Mouse (Mus musculus) intestine, postnatal 0 days (tissue): ENCODE results near the gene Itga3. TPM values are rescaled to one million over a fixed set of nuclear protein-coding genes. Genes with fewer than 3 reads are reported as not detected.
"Not testable (repeated sequence)": the region's sequence is repeated elsewhere in the genome, so short reads cannot be mapped to it uniquely, and the experiment has no call there.

ENCODE experiments used
- ATAC-seq: fragments of 200-750 bp; cut with Nextera tagmentation; 2 replicates; pipeline ENCODE4 v1.8.0; 2017; ENCODE audit warnings: mild to moderate bottlenecking, moderate TSS enrichment, moderate library complexity
- H3K27ac ChIP-seq: fragments of 300-500 bp; sonication (generic); 2 replicates; pipeline ENCODE4 v1.5.1; 2014; ENCODE audit warnings: mild to moderate bottlenecking, low read depth, low read length, moderate library complexity
- H3K27me3 ChIP-seq: fragments of 300-500 bp; sonication (generic); replicated peaks from 2 replicates; pipeline ENCODE4 v1.6.1; 2014; ENCODE audit warnings: low read length, mixed read lengths; ENCODE audit not compliant: control insufficient read depth, insufficient read depth
- H3K36me3 ChIP-seq: fragments of 300-500 bp; sonication (generic); 2 replicates; pipeline ENCODE4 v1.6.1; 2014; ENCODE audit warnings: mild to moderate bottlenecking, moderate library complexity; ENCODE audit not compliant: control insufficient read depth, insufficient read depth
- H3K4me1 ChIP-seq: fragments of 300-500 bp; sonication (generic); replicated peaks from 2 replicates; pipeline ENCODE4 v1.6.1; 2014; ENCODE audit warnings: antibody characterized with exemption, low read length, mixed read lengths; ENCODE audit not compliant: control insufficient read depth, insufficient read depth
- H3K4me2 ChIP-seq: fragments of 300-500 bp; sonication (generic); replicated peaks from 2 replicates; pipeline ENCODE4 v1.6.1; 2014; ENCODE audit warnings: low read depth, mild to moderate bottlenecking, moderate library complexity
- H3K4me3 ChIP-seq: fragments of 300-500 bp; sonication (generic); 2 replicates; pipeline ENCODE4 v1.5.1; 2014; ENCODE audit warnings: low read depth, low read length
- H3K9ac ChIP-seq: fragments of 300-500 bp; sonication (generic); 2 replicates; pipeline ENCODE4 v1.6.1; 2014; ENCODE audit warnings: mild to moderate bottlenecking, low read depth, low read length
- H3K9me3 ChIP-seq: fragments of 300-500 bp; sonication (generic); 2 replicates; pipeline ENCODE4 v1.6.1; 2016; ENCODE audit warnings: mixed run types; ENCODE audit not compliant: control insufficient read depth
- CTCF ChIP-seq: sonication (generic); IDR thresholded peaks from 2 replicates; pipeline ENCODE4 v1.5.1; 2016; ENCODE audit warnings: low read depth, mild to moderate bottlenecking, control low read depth, antibody characterized with exemption, moderate library complexity
- WGBS: fragments of 180-500 bp; shearing (Covaris S2); extraction: QIAGEN DNeasy Blood & Tissue Kit; methylation state at CpG from one replicate; pipeline ENCODE4 v1.1.7; 2014; 5-methylcytosine and 5-hydroxymethylcytosine counted together
- polyA plus RNA-seq: library from polyadenylated mRNA; unstranded; fragments of >200 nt; fragmentation: Nextera tagmentation; extraction: Ambion mirVana; gene quantifications from 2 replicates; pipeline ENCODE4 v1.2.1, GENCODE M21; 2015

The Itga3 gene
- polyA plus RNA-seq, 1 experiment from 2014 or later, result 51.3 TPM

DNA sequence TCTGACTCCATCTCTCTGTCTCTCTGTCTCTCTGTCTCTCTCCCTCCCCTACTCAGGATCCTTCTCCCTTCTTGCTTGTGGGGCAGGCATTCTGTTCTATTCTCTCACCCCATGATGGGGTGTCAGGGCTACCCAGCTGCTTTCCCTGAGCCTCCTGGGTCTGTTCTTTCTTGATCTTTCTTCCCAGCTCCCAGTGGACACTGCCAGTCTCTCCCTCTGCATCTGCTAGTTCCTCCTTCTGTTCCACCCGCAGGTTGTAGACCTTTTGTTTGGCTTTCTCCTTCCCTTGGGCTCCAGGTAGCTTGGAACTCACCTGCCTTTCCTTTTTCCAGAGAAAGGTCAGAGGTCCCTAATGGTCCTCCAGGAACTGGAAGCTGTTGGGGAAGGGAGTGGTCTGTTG lies 65.2 kb downstream of the Itga3 start:
- 28% methylated on average over 1 of the region's 1 CpGs for WGBS
- no peak for TF ChIP-seq CTCF
- Histone ChIP-seq H3K4me2 (peak overlapping the region; percentile 86), H3K9me3 (no peaks in the 10 kb centered on the region), H3K36me3 (no peaks in the 10 kb centered on the region), H3K9ac (no peak overlapping the region), H3K27ac (no peak overlapping the region), H3K4me1 (peaks cover 8% of the 10 kb centered on the region), H3K4me3 (no peak overlapping the region), H3K27me3 (0 out of 2 replicates have a peak, but pooled peaks cover 4% of the 10 kb centered on the region)
- no peak for ATAC-seq

- not testable (repeated sequence) for ATAC-seq, H3K27me3 ChIP-seq, H3K9ac ChIP-seq, H3K27ac ChIP-seq, H3K36me3 ChIP-seq, H3K4me1 ChIP-seq, H3K9me3 ChIP-seq
- H3K4me3 ChIP-seq, result 0 out of 2 replicates have a peak overlapping the region, but pooled peaks have one; percentile 0
- H3K4me2 ChIP-seq, result peak overlapping the region; percentile 86
- 32% methylated on average over 4 of the region's 4 CpGs for WGBS
Observed at GRCm38 (mm10) chr11:95010841-95011403, 65.7 kb downstream of the Itga3 start.

DNA sequence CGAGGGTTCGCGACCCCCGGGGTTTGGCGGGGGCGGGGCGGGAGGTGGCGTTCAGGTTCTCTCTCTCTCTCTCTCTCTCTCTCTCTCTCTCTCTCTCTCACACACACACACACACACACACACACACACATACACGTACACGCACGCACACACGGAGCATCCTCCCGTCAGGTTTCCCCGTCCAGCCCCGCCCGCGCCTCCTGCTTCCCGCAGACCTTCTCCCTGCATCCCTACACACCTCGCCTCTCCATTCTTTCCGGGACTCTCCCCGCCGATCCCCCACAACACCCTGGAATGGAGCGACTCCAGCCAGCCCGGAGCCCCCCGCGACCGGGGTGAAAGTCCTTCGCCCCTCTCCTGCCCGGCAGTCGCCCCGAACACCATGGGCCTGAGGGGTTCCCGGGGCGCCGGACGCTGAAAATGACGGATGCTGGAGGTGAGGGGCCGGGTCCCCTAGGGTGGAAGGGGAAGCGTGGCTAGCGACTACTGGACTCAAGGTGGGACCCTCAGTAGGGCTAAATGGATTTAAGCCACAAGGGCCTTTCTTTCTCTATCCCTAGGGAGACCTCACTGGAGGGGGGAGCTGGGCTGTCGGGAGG lies 66.4 kb downstream of the Itga3 start:
- no peak for ATAC-seq
- Histone ChIP-seq H3K36me3 (peaks cover 7% of the 10 kb centered on the region; the same call in 1 of the 2 replicates), H3K4me3 (peak overlapping the region; percentile 55), H3K4me1 (peaks cover 8% of the 10 kb centered on the region), H3K27ac (peak overlapping the region; percentile 66; the same call in 1 of the 2 replicates), H3K4me2 (peak overlapping the region; percentile 86), H3K9me3 (no peaks in the 10 kb centered on the region), H3K9ac (peak overlapping the region; percentile 58), H3K27me3 (0 out of 2 replicates have a peak, but pooled peaks cover 4% of the 10 kb centered on the region)
- 4% methylated on average over 35 of the region's 40 CpGs for WGBS
- TF ChIP-seq CTCF, result no peak

- no peak for TF ChIP-seq CTCF
- Histone ChIP-seq H3K36me3 (peaks cover 13% of the 10 kb centered on the region; the same call in 1 of the 2 replicates), H3K9me3 (no peaks in the 10 kb centered on the region), H3K4me3 (peak within 1 kb of the TSS; percentile 55), H3K27ac (peak within 1 kb of the TSS; percentile 66), H3K27me3 (0 out of 2 replicates have a peak, but pooled peaks cover 4% of the 10 kb centered on the region), H3K4me2 (peak within 1 kb of the TSS; percentile 86), H3K9ac (peak within 1 kb of the TSS; percentile 58), H3K4me1 (peaks cover 8% of the 10 kb centered on the region)
- under 1% methylated on average over 32 of the region's 32 CpGs for WGBS
- peak; percentile 28 for ATAC-seq
Observed at GRCm38 (mm10) chr11:95009629-95010014, 67.0 kb downstream of the Itga3 start, which contains the start of gene Samd14. Gene Samd14 (plus strand): TSS chr11:95009879.

DNA sequence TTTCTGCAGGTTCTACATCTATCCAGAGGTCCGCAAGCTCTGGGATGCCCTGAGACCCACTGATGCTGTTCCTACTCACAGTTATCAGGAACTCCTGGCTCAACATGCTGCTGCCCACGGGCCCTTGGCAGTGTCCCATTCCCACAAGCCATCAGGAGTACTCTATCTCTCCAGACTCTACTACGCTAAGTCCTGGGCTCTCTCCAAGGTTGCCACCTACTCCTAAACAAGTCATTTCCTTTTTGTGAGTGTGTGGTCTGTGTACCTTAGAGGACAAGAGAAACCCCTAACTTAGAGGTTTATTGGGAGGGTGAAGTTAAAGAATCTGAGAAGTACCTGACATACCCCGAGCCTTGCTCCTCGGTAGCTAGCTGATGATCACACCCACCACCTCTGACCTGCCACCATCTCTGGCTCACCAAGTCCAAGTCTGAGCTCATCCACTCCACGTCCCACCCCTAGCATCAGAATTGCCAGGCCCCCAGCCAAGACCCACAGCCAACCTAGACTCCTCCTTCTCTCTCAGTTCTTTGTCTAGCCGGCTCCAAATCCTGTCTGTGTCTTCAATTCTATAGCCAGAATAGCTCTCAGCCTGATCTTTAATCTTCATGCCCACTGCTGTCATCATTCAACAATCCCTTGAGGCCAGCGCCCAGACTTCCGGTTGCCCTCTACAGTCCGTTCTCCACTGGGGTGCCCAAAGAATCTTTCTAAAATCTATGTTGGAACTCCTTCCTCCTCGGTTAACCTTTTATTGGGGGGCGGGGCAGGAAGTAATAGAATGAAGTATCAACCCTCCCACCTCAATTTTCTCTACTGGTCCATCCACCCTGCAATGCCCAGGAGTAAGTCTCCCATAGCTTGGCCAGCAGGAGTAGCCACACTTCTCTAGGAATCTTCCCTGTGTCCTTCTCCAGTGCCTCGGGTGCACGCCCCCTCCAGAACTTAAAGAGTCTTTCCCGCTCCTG lies 67.7 kb downstream of the Itga3 start:
- Histone ChIP-seq H3K27ac (peak overlapping the region; percentile 66), H3K36me3 (peaks cover 18% of the 10 kb centered on the region; the same call in 1 of the 2 replicates), H3K4me1 (peaks cover 8% of the 10 kb centered on the region), H3K27me3 (0 out of 2 replicates have a peak, but pooled peaks cover 4% of the 10 kb centered on the region), H3K9me3 (no peaks in the 10 kb centered on the region), H3K9ac (peak overlapping the region; percentile 58; the same call in 1 of the 2 replicates), H3K4me3 (peak overlapping the region; percentile 55), H3K4me2 (peak overlapping the region; percentile 86)
- 34% methylated on average over 15 of the region's 15 CpGs for WGBS
- no peak for TF ChIP-seq CTCF
- no peak for ATAC-seq

DNA sequence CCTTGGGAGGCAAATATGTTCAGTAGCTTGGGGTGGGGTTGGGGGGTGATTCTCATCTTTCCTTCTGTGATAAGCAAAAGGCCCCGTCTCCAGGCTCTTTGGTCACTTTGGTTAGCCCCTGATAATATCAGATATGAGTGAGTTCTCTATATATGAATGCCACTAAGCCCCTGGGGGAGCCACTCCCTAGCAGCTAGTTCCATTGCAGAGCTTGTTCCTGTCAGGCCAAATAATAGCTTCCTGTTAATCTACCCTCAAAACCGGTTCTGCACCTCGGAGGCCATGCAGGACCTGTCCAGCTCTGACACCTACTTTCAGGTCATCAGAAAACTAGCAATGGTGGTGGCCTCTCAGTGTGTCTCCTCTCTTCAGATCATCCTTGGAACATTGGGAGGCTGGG lies 69.2 kb downstream of the Itga3 start:
- Histone ChIP-seq H3K27me3 (0 out of 2 replicates have a peak, but pooled peaks cover 4% of the 10 kb centered on the region), H3K27ac (no peak overlapping the region), H3K9ac (no peak overlapping the region), H3K36me3 (peaks cover 31% of the 10 kb centered on the region), H3K9me3 (no peaks in the 10 kb centered on the region), H3K4me3 (no peak overlapping the region), H3K4me1 (peaks cover 8% of the 10 kb centered on the region), H3K4me2 (peak overlapping the region; percentile 73; the same call in 1 of the 2 replicates)
- 37% methylated on average over 3 of the region's 3 CpGs for WGBS
- no peak for ATAC-seq
- TF ChIP-seq CTCF, result no peak
